Mouse (Mus musculus): ENCODE data around the gene Prc1. TPM values are rescaled to one million over a fixed set of nuclear protein-coding genes. Genes with fewer than 3 reads are reported as not detected.

Prc1 gene
- total RNA-seq, 2 experiments from 2014 or later, result 0.95 to 1.8 TPM

- intact Hi-C loops (cut with DNase I), result no loop called here
- no peak for DNase-seq (ENCODE audit: low spot score in 2 of 2)
These were observed 31.1 kb downstream of the Prc1 start for GRCm38 (mm10) chr7:80325292-80325868.

- DNase-seq (ENCODE audit: low spot score in 2 of 2), result no peak
- intact Hi-C loops (cut with DNase I), result no loop called here
These were observed 31.8 kb downstream of the Prc1 start for GRCm38 (mm10) chr7:80326076-80326475.

DNA sequence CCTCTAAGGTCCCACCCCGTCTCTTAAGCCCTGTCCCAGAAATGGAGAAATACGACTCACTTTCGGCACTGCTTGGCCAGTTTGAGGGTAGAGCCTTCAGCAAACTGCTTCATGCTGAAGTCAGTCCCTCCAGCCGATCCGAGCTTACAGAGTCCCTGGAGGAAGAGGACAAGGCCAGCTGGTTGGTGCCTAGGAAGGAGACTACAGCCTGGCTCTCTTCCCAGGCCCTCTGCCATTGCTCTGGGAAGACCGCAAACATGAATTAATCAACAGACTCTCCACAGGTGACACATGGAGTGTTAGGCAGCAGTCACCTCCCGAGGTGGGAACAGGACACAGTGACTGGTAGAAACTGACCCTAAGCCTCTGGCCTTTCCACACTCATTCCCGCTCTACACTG lies 36.0 kb downstream of the Prc1 start:
- DNase-seq (ENCODE audit: low spot score in 2 of 2), result no peak
- intact Hi-C loops (cut with DNase I), result no loop called here

DNA sequence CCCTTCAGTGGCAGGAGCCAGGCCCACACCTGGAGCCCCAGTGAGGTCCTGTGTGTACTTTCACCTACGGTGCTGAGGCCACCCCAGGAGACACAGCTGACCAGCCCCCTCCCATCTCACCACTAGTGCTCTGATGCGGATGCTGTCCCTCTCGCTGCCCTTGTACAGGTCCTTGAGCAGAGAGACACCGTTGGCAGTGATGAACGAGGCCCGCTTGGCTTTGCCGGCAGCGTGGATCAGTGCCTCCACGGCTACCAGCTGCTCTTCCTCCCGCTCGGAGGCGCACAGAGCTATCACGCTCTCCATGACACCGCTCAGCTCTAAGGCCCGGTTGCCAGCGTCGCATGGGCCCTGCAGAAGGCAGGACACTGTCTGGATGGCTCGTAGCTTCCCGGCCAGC lies 37.2 kb downstream of the Prc1 start:
- intact Hi-C loops (cut with DNase I), result no loop called here
- DNase-seq (ENCODE audit: low spot score in 2 of 2), result no peak

DNA sequence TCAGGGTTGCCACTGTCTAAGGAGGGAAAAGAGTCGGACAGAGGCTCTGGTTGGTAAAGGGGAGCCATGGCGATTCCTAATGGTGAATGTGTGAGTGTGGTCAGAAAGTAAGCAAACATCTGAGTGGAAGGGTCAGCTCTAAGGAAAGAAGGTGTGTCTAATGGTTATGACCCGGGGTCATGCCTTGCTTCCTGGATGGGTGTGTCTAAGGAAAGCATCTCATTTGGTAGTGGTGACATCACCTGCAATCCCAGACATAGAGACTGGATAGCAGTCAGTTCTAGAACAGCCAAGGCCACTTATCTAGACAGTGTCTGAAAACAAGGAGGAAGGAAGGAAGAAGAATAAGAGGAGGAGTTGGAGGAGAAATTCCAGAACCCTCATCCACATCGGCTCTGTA lies 40.6 kb downstream of the Prc1 start:
- intact Hi-C loops (cut with DNase I), result no loop called here
- DNase-seq (ENCODE audit: low spot score in 2 of 2), result no peak

DNA sequence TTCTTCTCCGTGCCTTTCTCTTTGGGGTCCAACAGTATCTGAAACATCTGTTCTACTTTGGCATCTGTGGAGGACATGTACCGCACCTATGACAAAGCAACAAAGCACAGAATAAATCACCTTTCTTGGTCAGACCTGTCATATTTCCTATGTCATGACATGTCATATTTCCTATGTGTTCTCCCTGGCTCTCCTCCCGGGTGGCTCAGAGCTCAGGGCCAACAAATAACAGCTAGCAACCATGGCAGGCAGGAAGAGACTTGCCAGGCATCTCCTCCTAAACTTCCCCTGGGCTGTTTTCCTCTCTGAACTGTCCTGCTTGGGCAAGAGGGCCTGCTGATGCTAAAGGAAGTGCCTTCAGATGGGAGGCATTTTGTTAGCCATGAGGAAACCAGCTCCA lies 42.7 kb downstream of the Prc1 start:
- DNase-seq (ENCODE audit: low spot score in 2 of 2), result no peak
- intact Hi-C loops (cut with DNase I), result no loop called here

GRCm38 (mm10) chr7:80339371-80339770 lies 45.1 kb downstream of the Prc1 start:
- peak in 1 of 2 experiments; percentile 42 for DNase-seq (ENCODE audit: low spot score in 2 of 2)

GRCm38 (mm10) chr7:80339793-80340628 lies 45.8 kb downstream of the Prc1 start:
- DNase-seq (ENCODE audit: low spot score in 2 of 2), result peak; percentile 97 to 98
- intact Hi-C loops (cut with DNase I), result loop anchor here (1.0 kb wide), 1 partner anchor 30 kb away; no protein-coding TSS in a partner anchor

More at GRCm38 (mm10) chr7:80339371-80339770, 45.1 kb downstream of the Prc1 start:
- intact Hi-C loops (cut with DNase I), result no loop called here

- peak; percentile 59 to 62 for DNase-seq (ENCODE audit: low spot score in 2 of 2)
- intact Hi-C loops (cut with DNase I), result loop anchor here (1.0 kb wide), 1 partner anchor 30 kb away; no protein-coding TSS in a partner anchor
These were observed 46.5 kb downstream of the Prc1 start, which contains the start of gene Unc45a for GRCm38 (mm10) chr7:80340793-80341192. Gene Unc45a (minus strand): TSS chr7:80341005.

DNA sequence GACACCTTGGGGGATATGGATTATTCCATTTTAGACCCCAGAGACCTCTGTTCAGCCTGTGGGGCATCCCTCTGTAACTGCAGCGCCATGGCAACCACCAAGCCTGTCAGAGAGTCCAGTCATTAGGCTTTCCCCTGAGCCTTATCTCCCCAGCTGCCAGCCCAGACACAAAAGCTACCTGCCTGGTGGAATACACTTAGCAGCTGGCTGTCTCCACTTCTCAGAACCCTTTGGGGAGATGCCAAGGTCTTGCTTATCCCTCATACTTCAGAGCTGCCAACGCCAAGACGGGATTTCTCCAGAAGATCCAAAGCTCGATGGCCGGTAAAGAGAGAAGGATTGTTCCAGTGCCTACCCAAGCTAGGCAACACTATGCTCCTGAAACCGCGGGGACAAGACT lies 47.5 kb downstream of the Prc1 start:
- DNase-seq (ENCODE audit: low spot score in 2 of 2), result no peak
- intact Hi-C loops (cut with DNase I), result no loop called here

DNA sequence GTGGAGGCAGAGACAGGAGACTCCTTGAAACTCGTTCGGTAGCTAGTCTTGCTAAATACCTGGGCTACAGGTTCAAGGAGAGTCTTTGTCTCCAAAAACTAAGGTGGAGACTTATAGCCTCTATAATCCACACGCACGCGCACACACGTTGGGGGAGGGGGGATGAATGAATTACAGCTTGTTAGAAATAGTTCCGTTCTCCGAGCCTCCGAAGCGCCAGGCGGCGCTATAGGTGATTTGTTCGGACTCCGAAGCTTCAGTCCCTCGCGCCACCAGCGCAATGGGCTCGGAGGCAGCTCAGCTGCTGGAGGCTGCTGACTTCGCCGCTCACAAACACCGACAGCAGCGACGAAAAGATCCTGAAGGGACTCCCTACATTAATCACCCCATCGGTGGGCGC lies 48.6 kb downstream of the Prc1 start, which contains the start of gene Hddc3:
Hddc3 (plus strand) TSS at position 247 of the 400 bp plus-strand sequence.
- intact Hi-C loops (cut with DNase I), result no loop called here
- peak; percentile 93 to 96 for DNase-seq (ENCODE audit: low spot score in 2 of 2)

GRCm38 (mm10) chr7:80343270-80344018 lies 49.2 kb downstream of the Prc1 start:
- no peak for DNase-seq (ENCODE audit: low spot score in 2 of 2)

GRCm38 (mm10) chr7:80346173-80346572 lies 51.9 kb downstream of the Prc1 start:
- intact Hi-C loops (cut with DNase I), result no loop called here
- DNase-seq (ENCODE audit: low spot score in 2 of 2), result no peak

More at GRCm38 (mm10) chr7:80343270-80344018, 49.2 kb downstream of the Prc1 start:
- intact Hi-C loops (cut with DNase I), result no loop called here

DNA sequence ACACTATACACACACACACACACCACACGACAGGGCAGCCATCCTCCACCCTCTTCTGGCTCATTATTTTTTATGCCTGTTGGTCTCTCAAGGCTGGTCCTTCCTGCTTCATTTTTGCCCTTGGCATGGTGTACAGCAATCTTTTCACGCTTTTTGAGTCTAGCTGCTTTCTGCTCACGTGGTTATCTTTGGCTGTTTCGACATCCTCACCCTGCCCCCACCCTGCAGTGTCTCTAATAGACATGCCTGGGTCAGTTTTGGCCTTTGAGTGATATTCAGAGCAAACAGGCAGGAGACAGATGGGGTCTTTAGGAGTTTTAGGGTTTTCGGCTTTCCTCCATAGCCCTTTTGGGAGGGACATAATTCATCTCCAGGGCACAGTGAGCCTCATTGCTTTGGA lies 52.6 kb downstream of the Prc1 start:
- intact Hi-C loops (cut with DNase I), result no loop called here

GRCm38 (mm10) chr7:80347670-80348586 lies 53.7 kb downstream of the Prc1 start:
- intact Hi-C loops (cut with DNase I), result no loop called here

More for the DNA sequence above, 52.6 kb downstream of the Prc1 start:
- no peak for DNase-seq (ENCODE audit: low spot score in 2 of 2)

GRCm38 (mm10) chr7:80350808-80351207 lies 56.6 kb downstream of the Prc1 start:
- intact Hi-C loops (cut with DNase I), result no loop called here
- DNase-seq (ENCODE audit: low spot score in 2 of 2), result no peak

More at GRCm38 (mm10) chr7:80347670-80348586, 53.7 kb downstream of the Prc1 start:
- DNase-seq (ENCODE audit: low spot score in 2 of 2), result no peak

DNA sequence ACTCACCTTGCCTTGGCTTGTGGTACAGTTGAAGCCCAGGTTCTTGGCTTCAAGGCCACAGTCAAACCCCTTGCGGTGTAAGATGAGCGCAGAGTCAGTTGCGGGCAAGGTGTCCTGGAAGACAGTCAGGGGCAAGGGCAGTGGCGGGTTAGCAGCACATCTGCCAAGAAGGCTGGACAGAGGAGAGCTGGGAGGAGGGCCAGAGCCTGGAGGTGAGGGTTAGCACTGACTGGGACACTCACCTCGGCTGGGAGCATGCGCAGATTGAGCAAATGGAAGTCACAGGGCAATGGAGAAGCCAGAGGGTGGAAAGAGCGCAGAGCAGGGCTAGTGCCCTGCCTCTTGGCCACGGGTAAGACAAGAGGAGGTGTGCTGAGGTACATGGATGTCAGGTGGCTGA lies 58.7 kb downstream of the Prc1 start:
- intact Hi-C loops (cut with DNase I), result no loop called here

DNA sequence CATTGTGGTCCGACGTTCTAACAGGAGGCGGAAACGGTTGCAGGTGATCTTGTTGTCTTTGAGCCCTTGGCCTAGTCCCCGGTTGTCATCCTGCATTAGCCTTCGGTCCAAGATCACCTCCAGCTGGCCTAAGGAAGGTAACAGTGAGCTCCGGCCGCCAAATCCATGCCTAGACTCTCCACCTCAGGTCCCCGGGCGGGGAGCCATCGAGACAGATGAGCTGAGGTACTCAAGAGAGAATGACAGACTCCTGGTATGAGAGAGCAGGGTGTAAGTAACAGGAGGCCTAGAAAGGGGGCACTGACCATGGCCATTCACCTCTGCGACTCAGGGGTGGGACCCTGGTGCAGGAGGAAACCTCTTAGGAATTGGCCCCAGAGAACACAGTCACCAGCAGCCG lies 62.1 kb downstream of the Prc1 start:
- no peak for DNase-seq (ENCODE audit: low spot score in 2 of 2)
- intact Hi-C loops (cut with DNase I), result no loop called here

More for the DNA sequence above, 58.7 kb downstream of the Prc1 start:
- DNase-seq (ENCODE audit: low spot score in 2 of 2), result no peak

GRCm38 (mm10) chr7:80357156-80357555 lies 62.9 kb downstream of the Prc1 start:
- no peak for DNase-seq (ENCODE audit: low spot score in 2 of 2)

More at GRCm38 (mm10) chr7:80357156-80357555, 62.9 kb downstream of the Prc1 start:
- intact Hi-C loops (cut with DNase I), result no loop called here

Data from left cerebral cortex, postnatal 36 days (tissue).